Mouse (Mus musculus): Measurements from ENCODE around the gene Gucd1. TPM values are rescaled to one million over a fixed set of nuclear protein-coding genes. Genes with fewer than 3 reads are reported as not detected.
A peak's percentile ranks its signal among the peaks of the same experiment; 100 is the strongest.

Gucd1 gene
- polyA plus RNA-seq, 1 experiment from 2014 or later, result 19.7 TPM

GRCm38 (mm10) chr10:75325821-75326220 is 192.0 kb downstream of the Gucd1 start:
- POLR2A ChIA-PET, result no interaction called here
- H3K27me3 ChIP-seq, result no peaks in the 10 kb centered on the region
- CTCF ChIA-PET, result interaction anchor here (0.9 to 1.2 kb wide), 2 partner anchors 15 to 23 kb away, joined by 3 read pairs; no protein-coding TSS in a partner anchor
- ATAC-seq (no peak), DNase-seq (ENCODE audit: low read depth, low spot score) (no peak)
- no peak for TF ChIP-seq CTCF (IDR thresholded peaks at IDR 0.05)
- in situ Hi-C loops (cut with MboI; ENCODE audit: low pct_unique_long_range_greater_than_20kb), result no loop called here

GRCm38 (mm10) chr10:75324391-75324790 is 193.4 kb downstream of the Gucd1 start:
- CTCF ChIA-PET, result interaction anchor here (1.7 kb wide), 1 partner anchor 115 kb away, joined by 4 read pairs; no protein-coding TSS in a partner anchor
- POLR2A ChIA-PET, result no interaction called here
- TF ChIP-seq CTCF (IDR thresholded peaks at IDR 0.05), result no peak
- ATAC-seq, result no peak
- H3K27me3 ChIP-seq, result no peaks in the 10 kb centered on the region
- in situ Hi-C loops (cut with MboI; ENCODE audit: low pct_unique_long_range_greater_than_20kb), result no loop called here
- no peak for DNase-seq (ENCODE audit: low read depth, low spot score)

- ChIA-PET CTCF (interaction anchor here (1.1 to 1.7 kb wide), 3 partner anchors 17 to 115 kb away, joined by 3 to 4 read pairs (median 4); no protein-coding TSS in a partner anchor), POLR2A (no interaction called here)
- in situ Hi-C loops (cut with MboI; ENCODE audit: low pct_unique_long_range_greater_than_20kb), result no loop called here
- DNase-seq (ENCODE audit: low read depth, low spot score), result no peak
- TF ChIP-seq CTCF (IDR thresholded peaks at IDR 0.05), result no peak
- H3K27me3 ChIP-seq, result no peaks in the 10 kb centered on the region
- ATAC-seq, result no peak
Observed at GRCm38 (mm10) chr10:75323986-75324385, 193.8 kb downstream of the Gucd1 start.

- ChIA-PET POLR2A (no interaction called here), CTCF (interaction anchor here (1.1 to 1.7 kb wide), 3 partner anchors 18 to 116 kb away, joined by 3 to 4 read pairs (median 4); no protein-coding TSS in a partner anchor)
- in situ Hi-C loops (cut with MboI; ENCODE audit: low pct_unique_long_range_greater_than_20kb), result no loop called here
- ATAC-seq (no peak), DNase-seq (ENCODE audit: low read depth, low spot score) (no peak)
- peaks cover 3% of the 10 kb centered on the region for H3K27me3 ChIP-seq
- TF ChIP-seq CTCF (IDR thresholded peaks at IDR 0.05), result no peak
Observed at GRCm38 (mm10) chr10:75322966-75323365, 194.8 kb downstream of the Gucd1 start.

- CTCF ChIA-PET, result no interaction called here
- no peak for TF ChIP-seq CTCF (IDR thresholded peaks at IDR 0.05)
- peaks cover 12% of the 10 kb centered on the region for H3K27me3 ChIP-seq
- DNase-seq (ENCODE audit: low read depth, low spot score) (no peak), ATAC-seq (no peak)
- in situ Hi-C loops (cut with MboI; ENCODE audit: low pct_unique_long_range_greater_than_20kb), result no loop called here
- POLR2A ChIA-PET, result no interaction called here
Observed at GRCm38 (mm10) chr10:75320321-75320720, 197.5 kb downstream of the Gucd1 start.

GRCm38 (mm10) chr10:75318206-75318605 is 199.6 kb downstream of the Gucd1 start:
- TF ChIP-seq CTCF (IDR thresholded peaks at IDR 0.05), result no peak
- POLR2A ChIA-PET, result no interaction called here
- H3K27me3 ChIP-seq, result peaks cover 12% of the 10 kb centered on the region
- no peak for DNase-seq (ENCODE audit: low read depth, low spot score)
- in situ Hi-C loops (cut with MboI; ENCODE audit: low pct_unique_long_range_greater_than_20kb), result loop anchor here (5.0 to 10.0 kb wide), 2 partner anchors 119 to 167 kb away; no protein-coding TSS in a partner anchor
- no peak for ATAC-seq
- CTCF ChIA-PET, result interaction anchor here (0.9 to 1.3 kb wide), 2 partner anchors 119 to 169 kb away, joined by 3 to 4 read pairs; no protein-coding TSS in a partner anchor

- no peak for DNase-seq (ENCODE audit: low read depth, low spot score)
- in situ Hi-C loops (cut with MboI; ENCODE audit: low pct_unique_long_range_greater_than_20kb), result loop anchor here (5.0 to 10.0 kb wide), 2 partner anchors 120 to 168 kb away; no protein-coding TSS in a partner anchor
- ChIA-PET CTCF (interaction anchor here (0.9 to 1.6 kb wide), 3 partner anchors 120 to 170 kb away, joined by 3 to 4 read pairs (median 3); no protein-coding TSS in a partner anchor), POLR2A (no interaction called here)
- no peak for TF ChIP-seq CTCF (IDR thresholded peaks at IDR 0.05)
- peak; percentile 82 for ATAC-seq
- H3K27me3 ChIP-seq, result peaks cover 12% of the 10 kb centered on the region
Observed at GRCm38 (mm10) chr10:75316908-75317761, 200.6 kb downstream of the Gucd1 start.

- CTCF ChIA-PET, result interaction anchor here (1.6 kb wide), 1 partner anchor 124 kb away, joined by 3 read pairs; no protein-coding TSS in a partner anchor
- in situ Hi-C loops (cut with MboI; ENCODE audit: low pct_unique_long_range_greater_than_20kb), result loop anchor here (5.0 to 10.0 kb wide), 2 partner anchors 121 to 168 kb away; no protein-coding TSS in a partner anchor
- peaks cover 12% of the 10 kb centered on the region for H3K27me3 ChIP-seq
- DNase-seq (ENCODE audit: low read depth, low spot score) (no peak), ATAC-seq (no peak)
- POLR2A ChIA-PET, result no interaction called here
- TF ChIP-seq CTCF (IDR thresholded peaks at IDR 0.05), result no peak
Observed at GRCm38 (mm10) chr10:75316872-75316907, 201.1 kb downstream of the Gucd1 start, which contains the start of gene Adora2a. TSS of gene Adora2a (plus strand) at chr10:75316877.

GRCm38 (mm10) chr10:75316472-75316871 is 201.3 kb downstream of the Gucd1 start:
- H3K27me3 ChIP-seq, result peaks cover 12% of the 10 kb centered on the region
- no peak for ATAC-seq
- in situ Hi-C loops (cut with MboI; ENCODE audit: low pct_unique_long_range_greater_than_20kb), result loop anchor here (5.0 to 10.0 kb wide), 2 partner anchors 121 to 168 kb away; no protein-coding TSS in a partner anchor
- no peak for TF ChIP-seq CTCF (IDR thresholded peaks at IDR 0.05)
- CTCF ChIA-PET, result interaction anchor here (1.6 kb wide), 1 partner anchor 124 kb away, joined by 3 read pairs; no protein-coding TSS in a partner anchor
- POLR2A ChIA-PET, result no interaction called here
- no peak for DNase-seq (ENCODE audit: low read depth, low spot score)

- no peak for DNase-seq (ENCODE audit: low read depth, low spot score)
- POLR2A ChIA-PET, result no interaction called here
- in situ Hi-C loops (cut with MboI; ENCODE audit: low pct_unique_long_range_greater_than_20kb), result loop anchor here (5.0 to 10.0 kb wide), 2 partner anchors 122 to 169 kb away; no protein-coding TSS in a partner anchor
Observed at GRCm38 (mm10) chr10:75315756-75316155, 202.0 kb downstream of the Gucd1 start.

More at GRCm38 (mm10) chr10:75315756-75316155, 202.0 kb downstream of the Gucd1 start:
- CTCF ChIA-PET, result interaction anchor here (1.6 kb wide), 1 partner anchor 125 kb away, joined by 3 read pairs; no protein-coding TSS in a partner anchor
- ATAC-seq, result no peak
- no peak for TF ChIP-seq CTCF (IDR thresholded peaks at IDR 0.05)
- H3K27me3 ChIP-seq, result peaks cover 12% of the 10 kb centered on the region

Data from Patski (cell line).